Mouse (Mus musculus): ENCODE results near the gene Zfp385c. TPM values are rescaled to one million over a fixed set of nuclear protein-coding genes. Genes with fewer than 3 reads are reported as not detected.

Gene Zfp385c
- 0.08 TPM for polyA plus RNA-seq (2014; fragmentation: Illumina TruSeq; extraction: RNeasy Lipid Tissue Mini Kit (QIAGEN cat#74804); ENCODE audit: insufficient read depth, low read depth, low replicate concordance)

GRCm38 (mm10) chr11:100692164-100692616 lies at the start of gene Zfp385c:
Gene Zfp385c, minus strand, starts transcription at chr11:100692455.

GRCm38 (mm10) chr11:100738066-100738604 lies 45.9 kb upstream of the Zfp385c start, which contains the start of gene Rab5c:
Gene Rab5c, minus strand, starts transcription at chr11:100738215.

DNA sequence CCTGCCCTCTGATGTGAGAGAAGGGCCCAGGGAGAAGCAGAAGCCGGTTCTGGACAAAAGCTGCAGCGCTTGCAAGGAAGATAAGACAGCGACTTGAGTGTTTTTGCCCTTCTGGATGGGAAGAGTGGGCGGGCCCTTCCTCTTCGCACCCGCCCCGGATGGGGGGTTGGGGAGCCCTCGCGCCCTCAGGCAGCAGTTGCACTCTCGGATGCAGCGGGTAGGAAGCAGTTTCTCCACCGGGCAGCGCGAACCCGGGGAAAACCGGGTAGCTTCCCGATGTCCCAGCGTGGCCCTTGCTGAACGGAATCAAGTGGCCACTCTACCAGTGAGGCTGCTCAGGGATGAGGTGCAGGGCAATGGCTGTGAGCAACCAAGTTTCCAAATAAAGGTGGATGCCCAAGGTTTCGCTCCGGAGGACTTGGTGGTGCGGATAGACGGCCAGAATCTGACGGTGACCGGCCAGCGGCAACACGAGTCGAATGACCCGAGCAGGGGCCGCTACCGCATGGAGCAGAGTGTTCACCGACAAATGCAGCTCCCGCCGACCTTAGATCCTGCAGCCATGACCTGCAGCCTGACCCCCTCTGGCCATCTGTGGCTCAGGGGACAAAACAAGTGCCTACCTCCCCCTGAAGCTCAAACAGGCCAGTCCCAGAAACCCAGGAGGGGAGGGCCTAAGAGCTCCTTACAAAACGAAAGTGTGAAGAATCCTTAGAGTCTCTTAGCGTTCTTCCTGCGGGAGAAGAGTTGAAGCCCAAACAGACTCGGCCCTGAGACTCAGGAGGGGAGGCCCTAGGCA lies 21.7 kb upstream of the Zfp385c start, which contains the start of gene Hspb9:
Hspb9 (plus strand) TSS at position 116 of the 799 bp plus-strand sequence.

GRCm38 (mm10) chr11:100711783-100712615 lies 19.7 kb upstream of the Zfp385c start, which contains the start of gene Kat2a:
Gene Kat2a, minus strand, starts transcription at chr11:100712465.

GRCm38 (mm10) chr11:100703851-100704531 lies 11.7 kb upstream of the Zfp385c start, which contains the start of gene Dhx58:
Gene Dhx58, minus strand, starts transcription at chr11:100704271.

GRCm38 (mm10) chr11:100619982-100620381 lies 72.3 kb downstream of the Zfp385c start, which contains the start of gene Dnajc7:
Gene Dnajc7, minus strand, starts transcription at chr11:100620168.

DNA sequence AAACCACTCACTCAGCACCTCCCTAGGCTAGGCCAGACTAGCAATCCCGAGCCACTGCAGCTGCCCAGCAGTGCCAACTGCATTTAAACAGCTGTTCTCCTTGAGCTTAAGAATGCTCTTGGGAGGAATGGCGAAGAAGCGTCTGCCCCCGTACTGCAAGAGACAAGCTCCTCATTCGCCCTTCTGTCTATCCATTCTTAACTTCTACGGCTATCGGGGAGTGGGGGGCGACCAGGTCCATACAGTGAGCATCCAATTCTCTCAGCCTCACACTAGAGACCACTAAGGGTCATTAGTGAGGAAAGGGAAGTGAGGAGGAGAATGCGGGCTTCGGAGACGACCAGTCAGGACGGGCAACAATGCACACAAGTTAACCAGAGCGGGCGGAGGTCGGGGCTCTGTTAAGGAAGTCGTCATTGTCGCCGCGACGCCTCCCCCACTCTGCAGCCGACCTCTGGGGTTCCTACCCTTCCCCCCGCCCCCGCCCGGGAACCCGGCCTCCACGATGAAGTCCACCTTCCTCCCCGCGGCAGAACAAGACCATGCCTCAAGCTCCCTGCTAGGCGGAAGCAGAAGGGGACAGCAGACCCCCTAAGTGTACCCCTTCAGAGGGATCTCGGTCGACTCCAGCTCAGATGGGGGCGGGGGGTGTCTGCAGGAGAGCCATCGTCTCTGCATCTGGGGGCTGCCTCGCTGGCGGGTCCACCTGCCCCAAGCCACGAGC lies 73.3 kb downstream of the Zfp385c start, which contains the start of gene Nkiras2:
Nkiras2 (plus strand) TSS at position 484 of the 724 bp plus-strand sequence.

Other genes with a start within 250 kb of the Zfp385c start
- 1.3 TPM for gene Klhl11, start 219.7 kb downstream of the Zfp385c start, polyA plus RNA-seq (2014; fragmentation: Illumina TruSeq; extraction: RNeasy Lipid Tissue Mini Kit (QIAGEN cat#74804); ENCODE audit: insufficient read depth, low read depth, low replicate concordance)
- gene Acly, start 164.5 kb downstream of the Zfp385c start, polyA plus RNA-seq (2014; fragmentation: Illumina TruSeq; extraction: RNeasy Lipid Tissue Mini Kit (QIAGEN cat#74804); ENCODE audit: insufficient read depth, low read depth, low replicate concordance): 75.1 TPM
- 4.2 TPM for gene Ttc25, start 146.8 kb downstream of the Zfp385c start, polyA plus RNA-seq (2014; fragmentation: Illumina TruSeq; extraction: RNeasy Lipid Tissue Mini Kit (QIAGEN cat#74804); ENCODE audit: insufficient read depth, low read depth, low replicate concordance)
- 32.8 TPM for gene Cnp, start 117.6 kb downstream of the Zfp385c start, polyA plus RNA-seq (2014; fragmentation: Illumina TruSeq; extraction: RNeasy Lipid Tissue Mini Kit (QIAGEN cat#74804); ENCODE audit: insufficient read depth, low read depth, low replicate concordance)
- gene Nkiras2, start 73.2 kb downstream of the Zfp385c start, polyA plus RNA-seq (2014; fragmentation: Illumina TruSeq; extraction: RNeasy Lipid Tissue Mini Kit (QIAGEN cat#74804); ENCODE audit: insufficient read depth, low read depth, low replicate concordance): 24.8 TPM
- gene Dnajc7, start 72.3 kb downstream of the Zfp385c start, polyA plus RNA-seq (2014; fragmentation: Illumina TruSeq; extraction: RNeasy Lipid Tissue Mini Kit (QIAGEN cat#74804); ENCODE audit: insufficient read depth, low read depth, low replicate concordance): 119 TPM
- gene Dhx58, start 11.8 kb upstream of the Zfp385c start, polyA plus RNA-seq (2014; fragmentation: Illumina TruSeq; extraction: RNeasy Lipid Tissue Mini Kit (QIAGEN cat#74804); ENCODE audit: insufficient read depth, low read depth, low replicate concordance): 5.6 TPM
- 10.8 TPM for gene Kat2a, start 20.0 kb upstream of the Zfp385c start, polyA plus RNA-seq (2014; fragmentation: Illumina TruSeq; extraction: RNeasy Lipid Tissue Mini Kit (QIAGEN cat#74804); ENCODE audit: insufficient read depth, low read depth, low replicate concordance)
- not detected for gene Hspb9, start 21.4 kb upstream of the Zfp385c start, polyA plus RNA-seq (2014; fragmentation: Illumina TruSeq; extraction: RNeasy Lipid Tissue Mini Kit (QIAGEN cat#74804); ENCODE audit: insufficient read depth, low read depth, low replicate concordance)
- 143 TPM for gene Rab5c, start 45.8 kb upstream of the Zfp385c start, polyA plus RNA-seq (2014; fragmentation: Illumina TruSeq; extraction: RNeasy Lipid Tissue Mini Kit (QIAGEN cat#74804); ENCODE audit: insufficient read depth, low read depth, low replicate concordance)
- 0.27 TPM for gene Kcnh4, start 67.5 kb upstream of the Zfp385c start, polyA plus RNA-seq (2014; fragmentation: Illumina TruSeq; extraction: RNeasy Lipid Tissue Mini Kit (QIAGEN cat#74804); ENCODE audit: insufficient read depth, low read depth, low replicate concordance)
- not detected for gene Hcrt, start 70.5 kb upstream of the Zfp385c start, polyA plus RNA-seq (2014; fragmentation: Illumina TruSeq; extraction: RNeasy Lipid Tissue Mini Kit (QIAGEN cat#74804); ENCODE audit: insufficient read depth, low read depth, low replicate concordance)
- gene Ghdc, start 78.5 kb upstream of the Zfp385c start, polyA plus RNA-seq (2014; fragmentation: Illumina TruSeq; extraction: RNeasy Lipid Tissue Mini Kit (QIAGEN cat#74804); ENCODE audit: insufficient read depth, low read depth, low replicate concordance): 9.3 TPM
- 16.3 TPM for gene Stat5b, start 158.3 kb upstream of the Zfp385c start, polyA plus RNA-seq (2014; fragmentation: Illumina TruSeq; extraction: RNeasy Lipid Tissue Mini Kit (QIAGEN cat#74804); ENCODE audit: insufficient read depth, low read depth, low replicate concordance)
- gene Stat5a, start 166.9 kb upstream of the Zfp385c start, polyA plus RNA-seq (2014; fragmentation: Illumina TruSeq; extraction: RNeasy Lipid Tissue Mini Kit (QIAGEN cat#74804); ENCODE audit: insufficient read depth, low read depth, low replicate concordance): 5.9 TPM
- gene Stat3, start 247.1 kb upstream of the Zfp385c start, polyA plus RNA-seq (2014; fragmentation: Illumina TruSeq; extraction: RNeasy Lipid Tissue Mini Kit (QIAGEN cat#74804); ENCODE audit: insufficient read depth, low read depth, low replicate concordance): 49.6 TPM